Mouse (Mus musculus) embryonic fibroblast, embryonic 13.5 days (primary cell): ENCODE data around the gene Usp29.

Experiments
- CTCF ChIP-seq: IDR thresholded peaks from 2 replicates; pipeline ENCODE4 v1.5.1; 2011; ENCODE audit warnings: mild to moderate bottlenecking, control low read depth, low read length, moderate library complexity, borderline replicate concordance; ENCODE audit not compliant: insufficient read depth
- POLR2A ChIP-seq: IDR thresholded peaks from 2 replicates; pipeline ENCODE4 v1.6.1; 2011; ENCODE audit warnings: low read depth, mild to moderate bottlenecking, control low read depth, low read length, moderate library complexity

DNA sequence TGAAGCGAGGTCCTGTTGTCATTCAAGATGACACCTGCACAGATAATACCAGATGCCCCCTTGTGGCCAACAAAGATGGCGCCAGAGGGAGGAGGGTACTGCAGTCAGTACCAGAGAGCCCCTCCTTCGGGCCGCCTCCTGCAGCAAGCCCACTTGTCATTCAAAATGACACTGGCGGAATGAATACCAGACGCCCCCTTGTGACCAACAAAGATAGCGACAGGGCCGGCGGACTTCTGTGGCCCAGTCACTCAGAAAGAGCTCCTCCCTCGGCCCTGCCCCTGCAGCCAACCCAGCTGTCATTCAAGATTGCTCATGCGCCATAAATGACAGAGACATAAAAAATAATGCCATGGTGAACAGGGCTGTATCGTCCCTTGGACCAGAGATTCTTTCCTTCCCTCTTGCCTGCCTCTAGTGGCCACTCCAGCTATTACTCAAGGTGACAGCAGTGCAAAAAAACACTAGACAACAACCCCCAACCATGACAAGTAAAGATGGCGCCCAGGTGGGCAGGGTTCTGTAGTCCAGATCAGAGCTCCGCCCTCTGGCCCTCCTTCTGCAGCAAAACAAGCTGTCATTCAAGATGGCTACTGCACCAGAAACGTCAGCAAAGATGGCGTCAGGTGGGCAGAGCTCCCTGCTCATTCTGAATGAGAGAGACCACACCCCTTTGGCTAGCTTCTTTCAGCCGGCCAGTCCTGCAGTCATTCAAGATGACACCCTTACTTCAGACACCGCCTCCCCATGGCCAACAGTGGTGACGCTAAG lies 2.8 kb upstream of the Usp29 start:
- TF ChIP-seq CTCF (no peak), POLR2A (no peak)
